Mouse (Mus musculus): ENCODE results near the gene S1pr5.

DNA sequence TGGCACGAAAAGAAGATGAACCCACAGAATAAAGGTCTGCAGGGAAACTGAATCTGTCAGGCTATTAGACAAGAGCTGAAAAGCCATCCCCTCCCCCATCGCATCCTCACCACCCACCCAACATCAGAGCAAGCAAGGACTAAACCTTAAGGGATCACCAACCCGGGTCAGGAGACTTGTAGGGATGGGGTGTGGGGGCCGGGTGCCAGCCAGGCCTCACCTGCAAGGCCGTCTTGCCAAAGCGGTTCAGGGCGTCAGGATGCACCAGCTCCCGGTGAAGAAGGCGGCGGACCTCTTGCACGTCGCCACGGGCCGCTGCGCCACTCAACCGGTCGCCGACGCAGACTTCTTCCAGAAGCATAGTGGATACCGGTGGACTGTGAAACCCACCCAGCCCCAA, 42.3 kb upstream of the S1pr5 start:
- TF ChIP-seq CTCF (IDR thresholded peaks at IDR 0.05; ENCODE audit: extremely low read depth, insufficient read depth, low read length) (no peak), POLR2A (IDR thresholded peaks at IDR 0.05; ENCODE audit: extremely low read depth, insufficient read depth, low read length) (no peak)

Measured in cortical plate, adult 2 months (tissue).